Mouse (Mus musculus) heart, adult 11 months (tissue): ENCODE measurements around the gene Dusp6.
A peak's percentile ranks its signal among the peaks of the same experiment; 100 is the strongest.

Experiments
- DNase-seq: peaks from one replicate; pipeline ENCODE4 v3.0.0; 2022

The Dusp6 gene

GRCm38 (mm10) chr10:99246797-99247508, 16.1 kb upstream of the Dusp6 start:
- peak; percentile 84 for DNase-seq

GRCm38 (mm10) chr10:99250874-99251281, 12.2 kb upstream of the Dusp6 start:
- no peak for DNase-seq

- no peak for DNase-seq
These were observed 9.6 kb upstream of the Dusp6 start for GRCm38 (mm10) chr10:99253412-99253811.

GRCm38 (mm10) chr10:99255830-99256570, 7.0 kb upstream of the Dusp6 start:
- no peak for DNase-seq

DNA sequence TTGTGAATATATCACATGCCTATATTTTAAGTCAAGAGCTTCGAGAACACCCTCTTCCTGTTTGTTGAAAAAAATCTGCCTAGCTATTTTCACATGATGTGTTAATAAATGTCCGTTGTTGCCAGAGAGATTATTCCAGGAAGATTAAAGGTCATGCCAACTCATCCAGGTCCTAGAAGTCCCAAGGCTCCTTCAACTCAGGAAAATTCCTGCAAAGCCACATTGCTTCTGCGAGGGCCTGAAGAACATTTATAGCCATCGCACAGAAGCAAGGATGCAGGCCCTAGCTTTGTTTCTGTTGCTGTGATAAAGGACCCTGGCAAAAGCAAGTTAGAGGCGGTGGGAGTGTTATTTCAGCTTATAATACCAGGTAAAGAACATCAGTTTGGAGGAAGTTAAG, 5.5 kb upstream of the Dusp6 start:
- DNase-seq: no peak

GRCm38 (mm10) chr10:99259840-99260239, 3.2 kb upstream of the Dusp6 start:
- no peak for DNase-seq

DNA sequence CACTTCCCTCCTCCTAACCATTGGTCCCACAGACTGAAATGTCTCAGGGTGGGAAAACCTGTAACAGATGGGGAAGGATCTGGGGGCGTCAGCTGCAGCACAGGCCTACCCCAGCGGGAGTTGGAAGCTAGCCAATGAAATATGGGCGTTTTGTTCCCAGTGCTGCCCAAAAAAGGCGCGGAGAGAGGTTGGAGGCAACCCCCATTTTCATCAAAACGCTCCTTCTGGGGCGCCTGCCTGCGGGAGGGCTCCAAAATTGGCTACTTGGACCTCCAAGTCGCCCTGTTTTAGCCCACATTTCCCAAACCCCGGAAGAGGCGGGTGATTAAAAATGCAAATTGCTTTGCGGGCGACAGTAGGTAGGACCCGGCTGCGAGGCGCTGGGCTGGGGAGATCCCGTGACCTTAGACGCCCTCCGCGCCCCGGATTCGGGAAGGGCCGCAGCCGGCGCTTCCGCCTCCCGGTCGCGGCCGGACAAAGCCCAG, 1.8 kb upstream of the Dusp6 start:
- no peak for DNase-seq

DNA sequence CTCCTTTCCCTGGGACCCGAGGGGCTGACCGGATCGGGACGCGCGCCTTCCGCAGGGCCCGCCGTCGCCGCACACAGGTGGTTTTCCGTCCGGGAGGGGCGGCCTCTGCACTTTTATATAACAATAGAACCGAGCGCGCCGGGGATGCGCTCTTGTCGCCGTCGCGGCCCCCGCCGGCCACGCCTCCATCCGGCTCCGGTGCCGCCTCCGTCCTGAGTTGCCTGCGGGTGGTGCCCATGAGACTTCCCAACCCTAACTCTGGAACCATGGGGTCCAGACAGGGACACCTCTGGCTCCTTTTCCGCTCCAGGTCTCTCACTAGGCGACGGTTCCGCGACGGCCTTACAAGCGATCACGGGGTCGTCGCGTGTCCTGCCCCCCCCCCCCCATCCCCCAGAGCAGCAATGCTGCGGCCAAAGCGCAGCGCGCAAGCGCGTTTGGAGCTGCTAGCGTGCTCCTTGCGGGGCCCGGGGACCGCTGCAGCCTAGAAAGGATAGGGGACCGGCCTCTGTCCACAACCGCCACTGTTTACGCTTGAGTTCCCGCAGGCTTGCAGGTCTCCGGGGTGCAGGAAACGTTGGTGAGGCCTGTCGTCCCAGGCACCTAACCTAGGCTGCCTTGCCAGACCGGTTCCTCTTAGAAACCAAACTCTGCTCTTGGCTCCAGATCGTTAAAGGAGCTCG, 1.3 kb upstream of the Dusp6 start:
- peak; percentile 100 for DNase-seq

DNA sequence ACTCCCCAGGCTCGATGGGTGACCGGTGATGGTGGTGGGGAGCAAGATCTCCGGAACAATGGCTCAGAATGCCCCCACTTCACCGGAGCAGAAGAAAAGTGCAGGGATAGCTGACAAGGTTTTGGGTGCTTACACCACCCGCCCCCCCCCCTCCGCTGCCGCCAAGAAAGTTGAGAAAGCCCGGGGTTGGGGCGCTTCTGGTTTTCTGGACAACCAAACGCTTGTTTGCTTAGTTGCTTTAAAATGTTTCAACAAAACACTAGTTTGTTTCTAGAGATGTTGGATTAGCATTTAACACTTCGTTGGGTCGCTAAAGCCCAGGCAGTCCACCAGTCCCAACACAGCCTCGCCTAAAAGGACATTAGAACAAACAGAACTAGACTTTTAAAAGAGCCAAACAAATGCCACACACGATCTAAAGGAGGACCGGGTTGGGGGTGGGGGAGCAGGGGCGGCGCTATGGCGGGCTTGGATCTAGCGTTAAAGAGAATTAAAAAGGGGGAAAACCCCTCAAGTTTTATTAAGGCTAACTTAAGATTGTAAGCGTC, 638 bp upstream of the Dusp6 start:
- no peak for DNase-seq

GRCm38 (mm10) chr10:99263419-99264221, 589 bp downstream of the Dusp6 start:
- DNase-seq: peak; percentile 96

DNA sequence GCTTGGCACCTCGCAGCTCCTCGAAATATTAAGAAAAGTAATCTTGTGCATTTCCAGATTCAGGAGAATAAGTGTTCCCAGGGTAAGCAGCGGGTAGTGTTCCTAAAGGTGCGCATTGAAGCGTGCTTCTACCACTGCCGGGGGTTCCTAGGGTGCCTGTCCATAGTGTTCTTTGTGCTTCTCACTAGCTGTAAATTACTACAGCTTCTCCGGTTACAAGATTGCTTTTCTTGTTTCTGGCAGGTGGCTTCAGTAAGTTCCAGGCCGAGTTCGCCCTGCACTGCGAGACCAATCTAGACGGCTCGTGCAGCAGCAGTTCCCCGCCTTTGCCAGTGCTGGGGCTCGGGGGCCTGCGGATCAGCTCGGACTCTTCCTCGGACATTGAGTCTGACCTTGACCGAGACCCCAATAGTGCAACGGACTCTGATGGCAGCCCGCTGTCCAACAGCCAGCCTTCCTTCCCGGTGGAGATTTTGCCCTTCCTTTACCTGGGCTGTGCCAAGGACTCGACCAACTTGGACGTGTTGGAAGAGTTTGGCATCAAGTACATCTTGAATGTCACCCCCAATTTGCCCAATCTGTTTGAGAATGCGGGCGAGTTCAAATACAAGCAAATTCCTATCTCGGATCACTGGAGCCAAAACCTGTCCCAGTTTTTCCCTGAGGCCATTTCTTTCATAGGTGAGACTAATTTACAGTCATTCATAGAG, 1.4 kb downstream of the Dusp6 start:
- DNase-seq: peak; percentile 93

- DNase-seq: peak; percentile 98
These were observed 2.1 kb downstream of the Dusp6 start for GRCm38 (mm10) chr10:99265011-99265694.

DNA sequence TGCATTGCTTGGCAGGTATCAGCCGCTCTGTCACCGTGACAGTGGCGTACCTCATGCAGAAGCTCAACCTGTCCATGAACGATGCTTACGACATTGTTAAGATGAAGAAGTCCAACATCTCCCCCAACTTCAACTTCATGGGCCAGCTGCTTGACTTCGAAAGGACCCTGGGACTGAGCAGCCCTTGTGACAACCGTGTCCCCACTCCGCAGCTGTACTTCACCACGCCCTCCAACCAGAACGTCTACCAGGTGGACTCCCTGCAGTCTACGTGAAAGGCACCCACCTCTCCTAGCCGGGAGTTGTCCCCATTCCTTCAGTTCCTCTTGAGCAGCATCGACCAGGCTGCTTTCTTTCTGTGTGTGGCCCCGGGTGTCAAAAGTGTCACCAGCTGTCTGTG, 3.0 kb downstream of the Dusp6 start:
- peak; percentile 89 for DNase-seq

DNA sequence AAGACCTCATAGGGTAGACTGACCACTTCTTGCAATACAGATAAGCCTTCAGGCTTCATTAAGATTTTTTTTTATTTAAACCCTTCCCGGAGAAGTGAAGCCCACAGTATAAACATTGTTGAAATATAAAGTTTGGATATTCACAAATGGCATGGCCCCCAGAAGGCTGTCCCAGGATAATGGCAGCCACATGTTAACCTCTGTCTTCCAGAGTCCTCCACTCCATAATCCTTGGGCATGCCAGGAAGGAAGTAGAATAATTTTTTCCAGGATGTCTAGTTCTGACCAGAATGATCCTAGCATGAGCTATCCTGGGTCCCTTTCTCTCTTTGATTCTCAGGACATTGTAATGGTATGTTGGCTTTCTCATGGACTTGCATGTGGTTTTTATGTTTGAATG, 4.6 kb downstream of the Dusp6 start:
- no peak for DNase-seq

GRCm38 (mm10) chr10:99268421-99269300, 5.6 kb downstream of the Dusp6 start:
- DNase-seq: peak; percentile 99

DNA sequence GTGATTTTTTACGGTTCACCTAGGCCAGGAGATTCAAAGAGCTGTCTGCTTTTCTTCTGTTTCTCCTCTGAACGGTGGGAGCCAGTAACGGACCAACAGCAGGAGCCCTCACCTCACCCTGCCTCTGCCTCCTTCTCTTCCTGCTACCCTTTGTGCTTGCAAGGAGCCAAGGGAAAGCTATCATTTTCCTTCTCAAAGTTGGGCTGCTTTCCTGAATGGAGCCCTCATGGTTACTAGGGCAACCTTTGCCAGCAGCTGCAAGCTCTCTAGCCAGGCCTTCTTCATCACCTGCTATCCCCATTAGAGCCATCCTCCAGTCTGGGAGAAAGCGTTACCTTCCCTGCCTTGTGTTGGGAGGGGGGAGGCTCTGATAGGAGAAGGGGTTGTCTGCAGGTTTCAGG, 6.3 kb downstream of the Dusp6 start:
- peak; percentile 95 for DNase-seq

DNA sequence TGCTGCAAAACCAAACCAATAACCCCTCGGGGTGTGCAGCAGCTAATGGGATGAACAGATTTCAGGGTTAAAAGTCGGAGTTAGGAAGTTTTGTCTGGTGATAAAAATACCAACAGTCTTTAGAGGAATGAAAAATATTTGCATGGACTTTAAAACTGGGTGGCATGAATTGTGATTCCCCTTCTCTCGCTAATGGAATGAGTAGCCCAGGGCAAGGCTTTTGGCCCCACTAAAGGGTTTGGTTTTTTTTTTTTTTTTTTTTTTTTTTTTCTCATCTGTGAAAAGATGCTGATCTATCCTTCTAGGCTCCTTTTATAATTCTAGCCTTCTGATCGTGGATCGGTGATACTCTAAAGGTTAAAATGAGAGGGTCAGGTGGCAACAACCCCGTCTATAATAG, 6.7 kb downstream of the Dusp6 start:
- DNase-seq: peak; percentile 71

DNA sequence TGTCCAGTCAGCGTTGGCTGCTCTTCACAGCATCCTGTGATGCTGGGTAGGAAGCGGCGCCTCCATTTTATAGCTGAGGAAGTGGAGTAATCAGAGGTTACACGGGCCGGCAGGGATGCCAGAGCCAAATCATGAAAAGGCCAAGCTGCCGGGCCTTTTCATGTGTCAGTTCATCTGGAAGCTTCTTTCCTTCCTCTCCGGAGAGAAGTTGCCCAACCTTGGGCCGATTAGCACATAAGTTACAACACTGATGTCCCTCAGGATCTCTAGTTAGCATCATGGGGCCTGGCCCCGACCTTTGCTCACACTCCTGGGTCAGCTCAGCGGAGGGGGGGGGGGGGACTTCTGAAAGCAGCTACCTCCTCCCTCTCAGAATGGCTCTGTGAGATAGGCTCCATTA, 7.4 kb downstream of the Dusp6 start:
- peak; percentile 98 for DNase-seq

- peak; percentile 86 for DNase-seq
These were observed 8.0 kb downstream of the Dusp6 start for GRCm38 (mm10) chr10:99271016-99271415.

GRCm38 (mm10) chr10:99273006-99273405, 10.0 kb downstream of the Dusp6 start:
- DNase-seq: peak; percentile 79
